Mouse (Mus musculus) embryonic fibroblast, embryonic 13.5 days (primary cell): ENCODE results near the gene Actn3. TPM values are rescaled to one million over a fixed set of nuclear protein-coding genes. Genes with fewer than 3 reads are reported as not detected.

ENCODE experiments used
- H3K27ac ChIP-seq: 2 replicates; pipeline ENCODE4 v1.5.1; 2012; ENCODE audit warnings: low read length, control low read depth, inconsistent platforms; ENCODE audit not compliant: insufficient read depth
- H3K4me1 ChIP-seq: 2 replicates; pipeline ENCODE4 v1.6.1; 2011; ENCODE audit warnings: low read length; ENCODE audit not compliant: control insufficient read depth, insufficient read depth
- H3K4me3 ChIP-seq: 2 replicates; pipeline ENCODE4 v1.5.1; 2011; ENCODE audit warnings: mild to moderate bottlenecking, control low read depth, low read length; ENCODE audit not compliant: insufficient read depth
- CTCF ChIP-seq: IDR thresholded peaks from 2 replicates; pipeline ENCODE4 v1.5.1; 2011; ENCODE audit warnings: mild to moderate bottlenecking, control low read depth, low read length, moderate library complexity, borderline replicate concordance; ENCODE audit not compliant: insufficient read depth
- POLR2A ChIP-seq: IDR thresholded peaks from 2 replicates; pipeline ENCODE4 v1.6.1; 2011; ENCODE audit warnings: low read depth, mild to moderate bottlenecking, control low read depth, low read length, moderate library complexity
- polyA plus RNA-seq: library from polyadenylated mRNA; stranded (reverse); fragments of >200 nt; gene quantifications from 2 replicates; pipeline ENCODE4 v1.2.4, GENCODE M21; 2011; ENCODE audit warnings: low read depth; ENCODE audit not compliant: missing spikeins, insufficient read length

Gene Actn3
- polyA plus RNA-seq = 1.4 and 1.5 TPM in 2 replicates

- 0 out of 2 replicates have a peak, but pooled peaks have one; percentile 51 for TF ChIP-seq POLR2A
- no peak for TF ChIP-seq CTCF
- no peaks in the 10 kb centered on the region for H3K4me1 ChIP-seq
- H3K27ac ChIP-seq = peak within 1 kb of the TSS; percentile 54
- peak within 1 kb of the TSS; percentile 98 for H3K4me3 ChIP-seq
Measured at GRCm38 (mm10) chr19:4877785-4878184, at the start of gene Actn3. Gene Actn3, minus strand, starts transcription at chr19:4877909.

- TF ChIP-seq CTCF (no peak), POLR2A (no peak)
- no peak overlapping the region for H3K27ac ChIP-seq
- H3K4me1 ChIP-seq = 0 out of 2 replicates have a peak, but pooled peaks cover 3% of the 10 kb centered on the region
- no peak overlapping the region for H3K4me3 ChIP-seq
Measured at GRCm38 (mm10) chr19:4925121-4925860, 47.6 kb upstream of the Actn3 start.

- Histone ChIP-seq H3K27ac (no peak overlapping the region), H3K4me1 (no peaks in the 10 kb centered on the region), H3K4me3 (no peak overlapping the region)
- TF ChIP-seq CTCF (no peak), POLR2A (no peak)
Measured at GRCm38 (mm10) chr19:4919652-4920051, 41.9 kb upstream of the Actn3 start.

GRCm38 (mm10) chr19:4916827-4917226, 39.1 kb upstream of the Actn3 start:
- H3K27ac ChIP-seq = no peak overlapping the region
- no peak overlapping the region for H3K4me3 ChIP-seq
- TF ChIP-seq CTCF (no peak), POLR2A (no peak)

GRCm38 (mm10) chr19:4915924-4916603, 38.4 kb upstream of the Actn3 start:
- H3K4me3 ChIP-seq = no peak overlapping the region
- no peak overlapping the region for H3K27ac ChIP-seq
- no peaks in the 10 kb centered on the region for H3K4me1 ChIP-seq
- TF ChIP-seq POLR2A (no peak), CTCF (no peak)

More at GRCm38 (mm10) chr19:4916827-4917226, 39.1 kb upstream of the Actn3 start:
- no peaks in the 10 kb centered on the region for H3K4me1 ChIP-seq

GRCm38 (mm10) chr19:4909376-4909775, 31.7 kb upstream of the Actn3 start:
- TF ChIP-seq CTCF (no peak), POLR2A (no peak)
- no peak overlapping the region for H3K4me3 ChIP-seq
- no peak overlapping the region for H3K27ac ChIP-seq
- H3K4me1 ChIP-seq = no peaks in the 10 kb centered on the region

- H3K4me1 ChIP-seq = no peaks in the 10 kb centered on the region
- H3K4me3 ChIP-seq = no peak overlapping the region
- TF ChIP-seq POLR2A (no peak), CTCF (no peak; the same call in 1 of the 2 replicates)
- H3K27ac ChIP-seq = no peak overlapping the region
Measured at GRCm38 (mm10) chr19:4908107-4908506, 30.4 kb upstream of the Actn3 start.

GRCm38 (mm10) chr19:4905979-4906794, 28.5 kb upstream of the Actn3 start, which contains the start of gene Bbs1:
Gene Bbs1, minus strand, starts transcription at chr19:4906628.
- TF ChIP-seq POLR2A (peak; percentile 26; the same call in 1 of the 2 replicates), CTCF (no peak)
- Histone ChIP-seq H3K4me1 (no peaks in the 10 kb centered on the region), H3K27ac (no peak within 1 kb of the TSS), H3K4me3 (peak within 1 kb of the TSS; percentile 93)

- Histone ChIP-seq H3K27ac (no peak overlapping the region), H3K4me1 (no peaks in the 10 kb centered on the region), H3K4me3 (no peak overlapping the region)
- TF ChIP-seq CTCF = no peak
- TF ChIP-seq POLR2A = no peak
Measured at GRCm38 (mm10) chr19:4899888-4900287, 22.2 kb upstream of the Actn3 start.

GRCm38 (mm10) chr19:4898972-4899371, 21.3 kb upstream of the Actn3 start:
- H3K27ac ChIP-seq = no peak overlapping the region
- TF ChIP-seq CTCF = no peak
- no peak for TF ChIP-seq POLR2A
- no peaks in the 10 kb centered on the region for H3K4me1 ChIP-seq
- H3K4me3 ChIP-seq = no peak overlapping the region
